Mouse (Mus musculus) CH12.LX (cell line): ENCODE data around the gene Muc13. TPM values are rescaled to one million over a fixed set of nuclear protein-coding genes. Genes with fewer than 3 reads are reported as not detected.

ENCODE experiments used
- DNase-seq: peaks from one replicate; pipeline ENCODE4 v3.0.0-alpha.2; 2013; ENCODE audit errors: extremely low read depth
- H3K27ac ChIP-seq: 2 replicates; pipeline ENCODE4 v1.5.1; 2012; ENCODE audit warnings: low read depth, mild to moderate bottlenecking, control low read depth, moderate library complexity; ENCODE audit not compliant: insufficient read depth
- H3K27me3 ChIP-seq: replicated peaks from 2 replicates; pipeline ENCODE3; 2012; ENCODE audit warnings: inconsistent platforms
- H3K36me3 ChIP-seq, 2 experiments: replicated peaks in 1 of 2; 2 replicates each; pipeline versions ENCODE3 to v1.6.1; 2012; ENCODE audit warnings: inconsistent platforms in 1 of 2, low read length in 1 of 2, mild to moderate bottlenecking in 1 of 2, mixed read lengths in 1 of 2, moderate library complexity in 1 of 2; ENCODE audit not compliant: control insufficient read depth in 1 of 2, insufficient read depth in 1 of 2
- H3K4me1 ChIP-seq, 2 experiments: 2 replicates each; pipeline ENCODE4 v1.6.1; 2012; ENCODE audit warnings: inconsistent platforms in 1 of 2, moderate library complexity in 1 of 2; ENCODE audit not compliant: insufficient read depth in 2 of 2, control insufficient read depth in 1 of 2
- H3K4me2 ChIP-seq: 2 replicates; pipeline ENCODE4 v1.6.1; 2012; ENCODE audit warnings: low read depth, mild to moderate bottlenecking, control low read depth; ENCODE audit not compliant: poor library complexity, insufficient read depth, severe bottlenecking
- H3K4me3 ChIP-seq, 3 experiments: fragments of 150-350 bp in 1 of 3; sonication (generic) in 1 of 3; replicated peaks in 1 of 3; 2 replicates each; pipeline versions ENCODE3 to v1.5.1; 2011 to 2012; ENCODE audit warnings: low read depth in 2 of 3, low read length in 2 of 3, mild to moderate bottlenecking in 2 of 3, moderate library complexity in 2 of 3, control low read depth in 1 of 3, improper control_type of control experiment in 1 of 3, inconsistent platforms in 1 of 3, mixed read lengths in 1 of 3; ENCODE audit not compliant: poor library complexity in 1 of 3
- H3K79me2 ChIP-seq: replicated peaks from 2 replicates; pipeline ENCODE4 v1.6.1; 2012; ENCODE audit warnings: mild to moderate bottlenecking, moderate library complexity; ENCODE audit not compliant: control insufficient read depth, poor library complexity, insufficient read depth, severe bottlenecking; ENCODE audit errors: extremely low read depth
- H3K9ac ChIP-seq: 2 replicates; pipeline ENCODE4 v1.6.1; 2012; ENCODE audit warnings: low read depth, mild to moderate bottlenecking, control low read depth, moderate library complexity; ENCODE audit not compliant: insufficient read depth
- H3K9me3 ChIP-seq: replicated peaks from 2 replicates; pipeline ENCODE3; 2012; ENCODE audit warnings: low read length, inconsistent platforms, mixed read lengths
- CHD1 ChIP-seq: IDR thresholded peaks from 2 replicates; pipeline ENCODE4 v1.6.1; 2012; ENCODE audit warnings: low read depth, low read length, improper control_type of control experiment, inconsistent platforms
- CTCF ChIP-seq, 2 experiments: IDR thresholded peaks in 1 of 2; conservative IDR thresholded peaks in 1 of 2; 2 replicates each; pipeline ENCODE4 v1.5.1; 2011 to 2012; ENCODE audit warnings: low read depth in 2 of 2, low read length in 2 of 2, improper control_type of control experiment in 1 of 2, inconsistent platforms in 1 of 2, mild to moderate bottlenecking in 1 of 2, moderate library complexity in 1 of 2
- E2F4 ChIP-seq: IDR thresholded peaks from 2 replicates; pipeline ENCODE4 v1.6.1; 2011; ENCODE audit warnings: low read depth, low read length, improper control_type of control experiment; ENCODE audit not compliant: insufficient replicate concordance
- GABPA ChIP-seq: IDR thresholded peaks from 2 replicates; pipeline ENCODE4 v1.6.1; 2012; ENCODE audit warnings: low read depth, low read length, improper control_type of control experiment, inconsistent platforms; ENCODE audit not compliant: insufficient replicate concordance
- HCFC1 ChIP-seq: IDR thresholded peaks from 2 replicates; pipeline ENCODE4 v1.6.1; 2012; ENCODE audit warnings: low read depth, mild to moderate bottlenecking, inconsistent platforms, low read length, improper control_type of control experiment
- JUN ChIP-seq: IDR thresholded peaks from 2 replicates; pipeline ENCODE4 v1.6.1; 2011; ENCODE audit warnings: low read depth, mild to moderate bottlenecking, low read length, improper control_type of control experiment, moderate library complexity; ENCODE audit not compliant: insufficient read depth
- JUND ChIP-seq: conservative IDR thresholded peaks from 2 replicates; pipeline ENCODE4 v1.6.1; 2011; ENCODE audit warnings: low read depth, low read length, improper control_type of control experiment
- MAFK ChIP-seq: IDR thresholded peaks from 2 replicates; pipeline ENCODE4 v1.6.1; 2011; ENCODE audit warnings: low read length, improper control_type of control experiment; ENCODE audit not compliant: insufficient replicate concordance
- MYC ChIP-seq: IDR thresholded peaks from 2 replicates; pipeline ENCODE4 v1.6.1; 2011; ENCODE audit warnings: low read depth, mild to moderate bottlenecking, improper control_type of control experiment, low read length
- POLR2AphosphoS2 ChIP-seq: IDR thresholded peaks from 2 replicates; pipeline ENCODE4 v1.6.1; 2011; ENCODE audit warnings: low read depth, low read length, improper control_type of control experiment
- RAD21 ChIP-seq: IDR thresholded peaks from 2 replicates; pipeline ENCODE4 v1.6.1; 2011; ENCODE audit warnings: low read depth, mild to moderate bottlenecking, low read length, improper control_type of control experiment, moderate library complexity
- RCOR1 ChIP-seq: conservative IDR thresholded peaks from 2 replicates; pipeline ENCODE4 v1.6.1; 2012; ENCODE audit warnings: low read depth, mild to moderate bottlenecking, inconsistent platforms, low read length, improper control_type of control experiment
- TBP ChIP-seq: conservative IDR thresholded peaks from 2 replicates; pipeline ENCODE4 v1.6.1; 2011; ENCODE audit warnings: low read depth, low read length, improper control_type of control experiment
- TCF12 ChIP-seq: IDR thresholded peaks from 2 replicates; pipeline ENCODE4 v1.6.1; 2014; ENCODE audit warnings: low read depth, mild to moderate bottlenecking, inconsistent platforms, low read length, improper control_type of control experiment
- USF1 ChIP-seq: IDR thresholded peaks from 2 replicates; pipeline ENCODE4 v1.6.1; 2014; ENCODE audit warnings: low read depth, mild to moderate bottlenecking, inconsistent platforms, low read length, improper control_type of control experiment
- ZKSCAN1 ChIP-seq: IDR thresholded peaks from 2 replicates; pipeline ENCODE4 v1.6.1; 2012; ENCODE audit warnings: low read depth, inconsistent platforms, low read length, improper control_type of control experiment, borderline replicate concordance
- ZMIZ1 ChIP-seq: IDR thresholded peaks from 2 replicates; pipeline ENCODE4 v1.6.1; 2012; ENCODE audit warnings: low read depth, mild to moderate bottlenecking, inconsistent platforms, low read length, improper control_type of control experiment
- ZNF384 ChIP-seq: IDR thresholded peaks from 2 replicates; pipeline ENCODE4 v1.6.1; 2012; ENCODE audit warnings: low read depth, low read length, improper control_type of control experiment, inconsistent platforms
- dilution Hi-C: fragments of 300-500 bp; cut with MboI; formaldehyde crosslinking; loops from 2 replicates; pipeline ENCODE4 v1.14.3; 2020; ENCODE audit warnings: low sequenced_read_pairs; ENCODE audit not compliant: extremely low pct_unique_long_range_greater_than_20kb, extremely low pct_ligation_motif_present
- in situ Hi-C: fragments of 300-500 bp; cut with MboI; formaldehyde crosslinking; loops from 3 replicates; pipeline ENCODE4 v1.14.3; 2019; ENCODE audit warnings: low sequenced_read_pairs, low pct_ligation_motif_present, low pct_unique_long_range_greater_than_20kb, mixed read lengths
- polyA plus RNA-seq: library from polyadenylated mRNA; unstranded; fragments of >175 nt; gene quantifications from 2 replicates; pipeline ENCODE4 v1.2.1, GENCODE M21; 2012; ENCODE audit warnings: low read depth; ENCODE audit not compliant: insufficient read length
- total RNA-seq, 2 experiments: library from RNA; depleted of rRNA; stranded (reverse); fragments of 300-350 nt in 1 of 2; fragments of >200 nt in 1 of 2; gene quantifications; 2 replicates each; pipeline ENCODE4 v1.2.3; 2012 to 2014

Gene Muc13
- total and polyA plus RNA-seq, 3 experiments: not detected

- H3K4me3 ChIP-seq: no peak overlapping the region
- no peak overlapping the region for H3K27ac ChIP-seq
- DNase-seq: no peak
- TF ChIP-seq ZMIZ1: no peak
- no peak for TF ChIP-seq GABPA
- no peak for TF ChIP-seq POLR2AphosphoS2
- no peak for TF ChIP-seq MYC
- no peak for TF ChIP-seq JUND
- no peak for TF ChIP-seq JUN
- no peak for TF ChIP-seq RCOR1
- no peak for TF ChIP-seq MAFK
- TF ChIP-seq E2F4: no peak
- no peak for TF ChIP-seq CHD1
- no peak for TF ChIP-seq TCF12
- no peak for TF ChIP-seq TBP
- TF ChIP-seq, all 38 proteins: peak for 0
- Histone ChIP-seq H3K9me3 (peaks cover 4% of the 10 kb centered on the region), H3K4me2 (no peak overlapping the region), H3K79me2 (no peaks in the 10 kb centered on the region), H3K27me3 (no peaks in the 10 kb centered on the region), H3K36me3 (peaks cover 73 to 92% of the 10 kb centered on the region in 2 experiments), H3K4me1 (peaks cover 0 to 15% of the 10 kb centered on the region in 2 experiments; a peak in 2 of 4 replicates), H3K9ac (no peak overlapping the region)
- in situ Hi-C loops: no loop called here
- dilution Hi-C loops: no loop called here
Measured at GRCm38 (mm10) chr16:33752904-33753578, 40.8 kb upstream of the Muc13 start.

DNA sequence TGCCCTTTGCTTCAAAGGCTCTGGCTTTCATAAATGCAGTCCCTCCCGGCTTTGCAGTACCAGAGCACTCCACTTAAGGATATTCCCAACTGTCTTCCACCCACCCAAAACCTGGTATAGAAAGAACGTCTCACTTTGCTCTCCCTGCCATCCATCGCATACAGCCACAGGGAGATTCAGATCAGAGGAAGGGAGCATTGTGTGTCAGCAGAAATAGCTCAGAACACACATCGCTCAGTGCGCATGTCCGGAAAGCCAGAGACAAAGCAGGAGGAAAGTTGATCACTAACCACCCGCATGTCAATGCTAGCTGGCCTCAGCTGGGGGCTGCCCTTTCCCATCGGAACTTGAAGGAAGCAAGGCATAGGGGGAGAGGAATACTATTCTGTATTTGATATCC, 38.5 kb upstream of the Muc13 start:
- Histone ChIP-seq H3K36me3 (peaks cover 63 to 90% of the 10 kb centered on the region in 2 experiments), H3K4me1 (peaks cover 0 to 15% of the 10 kb centered on the region in 2 experiments; a peak in 2 of 4 replicates), H3K9ac (no peak overlapping the region)
- dilution Hi-C loops (no loop called here), in situ Hi-C loops (no loop called here)
- no peak for DNase-seq
- TF ChIP-seq TBP (no peak), USF1 (no peak), HCFC1 (no peak), JUND (no peak), CTCF (conservative IDR thresholded peaks at IDR 0.05 in 1 of 2, IDR thresholded peaks at IDR 0.05 in 1 of 2; ENCODE audit: low read depth in 2 of 2, low read length in 2 of 2) (no peak), POLR2AphosphoS2 (no peak), ZKSCAN1 (no peak), RAD21 (no peak), ZNF384 (no peak), E2F4 (no peak)
- TF ChIP-seq, all 38 proteins: peak for 0
- no peaks in the 10 kb centered on the region for H3K27me3 ChIP-seq
- no peak overlapping the region for H3K4me3 ChIP-seq
- no peaks in the 10 kb centered on the region for H3K79me2 ChIP-seq
- peaks cover 4% of the 10 kb centered on the region for H3K9me3 ChIP-seq
- H3K4me2 ChIP-seq: no peak overlapping the region
- H3K27ac ChIP-seq: no peak overlapping the region
